Mouse (Mus musculus) hindbrain, embryonic 13.5 days (tissue): ENCODE results near the gene Elf3. TPM values are rescaled to one million over a fixed set of nuclear protein-coding genes. Genes with fewer than 3 reads are reported as not detected.
"Not testable (repeated sequence)": the region's sequence is repeated elsewhere in the genome, so short reads cannot be mapped to it uniquely, and the experiment has no call there.

Experiments
- ATAC-seq: fragments of 200-750 bp; cut with Nextera tagmentation; 2 replicates; pipeline ENCODE4 v1.8.0; 2017; ENCODE audit warnings: moderate TSS enrichment; ENCODE audit not compliant: low FRiP score
- H3K27ac ChIP-seq: fragments of 300-500 bp; sonication (generic); 2 replicates; pipeline ENCODE4 v1.5.1; 2015; ENCODE audit warnings: inconsistent platforms, mild to moderate bottlenecking, moderate library complexity
- H3K27me3 ChIP-seq: fragments of 300-500 bp; sonication (generic); 2 replicates; pipeline ENCODE4 v1.6.1; 2015; ENCODE audit warnings: mild to moderate bottlenecking, inconsistent platforms
- H3K36me3 ChIP-seq: fragments of 300-500 bp; sonication (generic); 2 replicates; pipeline ENCODE4 v1.6.1; 2015; ENCODE audit warnings: mild to moderate bottlenecking, inconsistent platforms
- H3K4me1 ChIP-seq: fragments of 300-500 bp; sonication (generic); replicated peaks from 2 replicates; pipeline ENCODE4 v1.6.1; 2015; ENCODE audit warnings: inconsistent platforms
- H3K4me2 ChIP-seq: fragments of 300-500 bp; sonication (generic); 2 replicates; pipeline ENCODE4 v1.6.1; 2015; ENCODE audit warnings: inconsistent platforms, mild to moderate bottlenecking, moderate library complexity
- H3K4me3 ChIP-seq: fragments of 300-500 bp; sonication (generic); 2 replicates; pipeline ENCODE4 v1.5.1; 2015; ENCODE audit warnings: mild to moderate bottlenecking, inconsistent platforms
- H3K9ac ChIP-seq: fragments of 300-500 bp; sonication (generic); 2 replicates; pipeline ENCODE4 v1.6.1; 2015; ENCODE audit warnings: mild to moderate bottlenecking, inconsistent platforms
- H3K9me3 ChIP-seq: fragments of 300-500 bp; sonication (generic); 2 replicates; pipeline ENCODE4 v1.6.1; 2016; ENCODE audit warnings: inconsistent platforms
- WGBS: fragments of 180-500 bp; shearing (Covaris S2); methylation state at CpG from one replicate; pipeline ENCODE4 v1.1.7; 2015; 5-methylcytosine and 5-hydroxymethylcytosine counted together
- polyA plus RNA-seq: library from polyadenylated mRNA; unstranded; fragments of >200 nt; fragmentation: Nextera tagmentation; extraction: Ambion mirVana; gene quantifications from 2 replicates; pipeline ENCODE4 v1.2.1, GENCODE M21; 2015

Gene Elf3
- polyA plus RNA-seq, 1 experiment from 2014 or later = 0.19 TPM

GRCm38 (mm10) chr1:135233961-135234360, 24.4 kb downstream of the Elf3 start:
- H3K27ac ChIP-seq = no peak overlapping the region
- H3K9ac ChIP-seq = no peak overlapping the region
- H3K36me3 ChIP-seq = no peaks in the 10 kb centered on the region
- no peaks in the 10 kb centered on the region for H3K27me3 ChIP-seq
- no peaks in the 10 kb centered on the region for H3K4me1 ChIP-seq
- no peaks in the 10 kb centered on the region for H3K9me3 ChIP-seq
- no peak for ATAC-seq
- WGBS = 89% methylated on average over 6 of the region's 6 CpGs
- no peak overlapping the region for H3K4me3 ChIP-seq
- no peak overlapping the region for H3K4me2 ChIP-seq

DNA sequence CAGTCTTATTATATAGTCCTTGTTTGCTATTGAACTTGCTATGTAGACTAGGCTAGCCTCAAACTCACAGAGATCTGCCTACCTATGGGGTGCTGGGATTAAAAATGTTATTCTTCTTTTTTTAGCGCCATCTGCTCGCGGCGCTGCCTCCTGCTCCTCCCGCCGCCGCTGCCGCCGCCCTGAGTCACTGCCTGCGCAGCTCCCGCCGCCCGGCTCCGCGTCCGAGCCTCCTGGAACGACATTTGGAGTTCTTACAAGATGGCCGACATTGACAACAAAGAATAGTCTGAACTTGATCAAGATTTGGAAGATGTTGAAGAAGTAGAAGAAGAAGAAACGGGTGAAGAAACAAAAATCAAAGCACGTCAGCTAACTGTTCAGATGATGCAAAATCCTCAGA, 26.5 kb downstream of the Elf3 start:
- not testable (repeated sequence) for H3K36me3 ChIP-seq, H3K9ac ChIP-seq, H3K27me3 ChIP-seq, H3K27ac ChIP-seq, ATAC-seq, H3K9me3 ChIP-seq, H3K4me1 ChIP-seq, H3K4me3 ChIP-seq, H3K4me2 ChIP-seq
- 78% methylated on average over 20 of the region's 20 CpGs for WGBS

DNA sequence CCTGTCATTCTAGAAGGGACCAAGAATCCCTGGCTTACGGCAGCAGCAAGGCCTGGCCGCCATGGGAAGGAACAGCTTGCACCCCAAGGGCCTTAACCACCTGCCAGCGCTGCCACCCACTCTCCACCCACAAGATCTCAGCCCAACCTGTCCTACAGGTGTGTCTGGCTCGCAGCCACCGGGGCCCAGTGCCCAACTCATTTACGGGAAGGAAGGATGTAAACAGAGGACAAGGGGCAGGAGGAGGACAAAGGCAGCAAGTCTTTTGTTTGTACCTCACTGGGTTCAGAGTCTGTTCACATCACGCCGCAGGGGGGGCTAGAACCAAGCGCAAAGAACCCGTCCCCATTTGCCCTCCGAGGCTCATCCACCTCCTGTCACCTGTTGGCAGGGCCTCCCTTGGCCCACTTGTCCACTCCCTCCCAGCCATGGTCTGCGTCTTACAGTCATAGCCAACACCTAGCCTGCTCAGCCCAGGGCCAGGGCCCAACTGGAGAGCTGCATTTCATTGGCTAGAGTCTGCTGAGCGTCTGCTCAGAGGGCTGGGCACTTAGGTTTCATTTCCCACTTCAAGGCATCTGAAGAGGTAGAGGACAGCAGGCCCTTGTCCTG, 30.9 kb downstream of the Elf3 start:
- Histone ChIP-seq H3K4me3 (no peak overlapping the region), H3K27me3 (no peaks in the 10 kb centered on the region), H3K27ac (no peak overlapping the region), H3K4me2 (no peak overlapping the region), H3K4me1 (no peaks in the 10 kb centered on the region), H3K9me3 (no peaks in the 10 kb centered on the region), H3K36me3 (no peaks in the 10 kb centered on the region), H3K9ac (no peak overlapping the region)
- ATAC-seq = no peak
- WGBS = 79% methylated on average over 13 of the region's 13 CpGs

DNA sequence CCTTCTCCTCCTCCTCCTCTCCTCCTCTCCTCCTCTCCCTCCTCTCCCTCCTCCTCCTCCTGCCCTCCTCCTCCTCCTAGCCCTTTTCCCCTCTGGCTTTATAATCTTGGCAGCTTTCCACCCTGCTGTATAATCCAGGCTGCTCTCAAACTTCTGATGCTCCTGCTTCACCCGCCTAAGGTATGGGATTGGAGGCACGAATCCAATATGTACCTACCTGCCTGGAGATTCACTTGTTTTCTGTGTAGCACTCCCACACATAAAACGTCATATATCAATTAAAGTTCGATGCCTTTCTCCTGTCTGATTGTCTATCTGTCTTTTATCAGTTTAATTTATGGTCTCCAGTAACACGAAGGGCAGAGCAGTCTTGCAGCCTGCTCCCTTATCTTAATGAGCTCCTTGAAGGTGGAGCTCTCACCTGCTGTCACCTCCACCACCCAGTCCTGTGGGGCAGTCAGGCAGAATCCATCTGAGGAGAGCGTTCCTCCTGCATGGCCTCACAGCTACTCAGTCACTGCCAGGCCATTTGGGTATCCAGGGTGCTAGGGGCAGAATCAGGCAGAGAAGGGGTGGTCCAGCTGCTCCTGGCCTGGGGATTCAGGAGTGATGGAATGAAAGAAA, 33.3 kb downstream of the Elf3 start:
- Histone ChIP-seq H3K9ac (no peak overlapping the region), H3K27me3 (no peaks in the 10 kb centered on the region), H3K36me3 (no peaks in the 10 kb centered on the region), H3K4me1 (no peaks in the 10 kb centered on the region), H3K27ac (no peak overlapping the region), H3K9me3 (no peaks in the 10 kb centered on the region), H3K4me2 (no peak overlapping the region), H3K4me3 (no peak overlapping the region)
- no peak for ATAC-seq
- 71% methylated on average over 6 of the region's 6 CpGs for WGBS

- Histone ChIP-seq H3K27me3 (no peaks in the 10 kb centered on the region), H3K4me2 (no peak overlapping the region), H3K9me3 (no peaks in the 10 kb centered on the region), H3K4me1 (no peaks in the 10 kb centered on the region), H3K4me3 (no peak overlapping the region), H3K36me3 (no peaks in the 10 kb centered on the region), H3K9ac (no peak overlapping the region), H3K27ac (no peak overlapping the region)
- WGBS = 81% methylated on average over 3 of the region's 3 CpGs
- no peak for ATAC-seq
These were observed 34.2 kb downstream of the Elf3 start for GRCm38 (mm10) chr1:135224147-135224546.

DNA sequence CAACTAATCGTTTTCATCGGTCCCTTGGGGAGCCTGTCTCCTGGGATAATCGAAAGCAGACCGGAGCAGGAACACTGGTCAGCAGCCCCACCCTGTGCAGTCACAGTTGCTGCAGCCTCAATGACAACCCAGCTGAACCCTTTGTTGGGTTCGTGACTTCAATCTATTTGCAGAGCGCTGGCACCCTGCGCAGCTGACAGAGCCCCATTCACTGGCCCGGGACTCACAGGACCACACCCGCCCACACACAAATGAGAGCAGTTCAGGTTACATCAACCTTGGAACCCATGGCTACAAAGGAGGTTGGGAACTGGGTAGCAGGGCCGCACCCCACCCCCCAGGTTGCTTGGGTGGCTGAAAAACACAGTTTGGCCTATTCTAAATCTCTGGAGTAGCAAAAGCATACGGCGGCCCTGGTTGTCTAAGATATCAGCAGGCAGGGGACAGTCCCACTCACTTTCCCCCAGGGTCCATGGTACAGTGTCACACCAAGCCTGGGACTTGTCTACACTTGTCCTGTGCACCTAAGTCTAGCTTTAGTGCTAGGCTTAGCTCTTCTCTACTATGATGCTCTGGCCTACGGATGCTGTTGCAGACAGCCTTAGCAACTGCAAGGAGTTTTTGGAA, 40.6 kb downstream of the Elf3 start:
- no peaks in the 10 kb centered on the region for H3K36me3 ChIP-seq
- no peak for ATAC-seq
- no peaks in the 10 kb centered on the region for H3K27me3 ChIP-seq
- no peak overlapping the region for H3K27ac ChIP-seq
- 44% methylated on average over 13 of the region's 13 CpGs for WGBS
- no peaks in the 10 kb centered on the region for H3K9me3 ChIP-seq
- no peak overlapping the region for H3K9ac ChIP-seq
- no peaks in the 10 kb centered on the region for H3K4me1 ChIP-seq
- H3K4me2 ChIP-seq = no peak overlapping the region
- H3K4me3 ChIP-seq = no peak overlapping the region

DNA sequence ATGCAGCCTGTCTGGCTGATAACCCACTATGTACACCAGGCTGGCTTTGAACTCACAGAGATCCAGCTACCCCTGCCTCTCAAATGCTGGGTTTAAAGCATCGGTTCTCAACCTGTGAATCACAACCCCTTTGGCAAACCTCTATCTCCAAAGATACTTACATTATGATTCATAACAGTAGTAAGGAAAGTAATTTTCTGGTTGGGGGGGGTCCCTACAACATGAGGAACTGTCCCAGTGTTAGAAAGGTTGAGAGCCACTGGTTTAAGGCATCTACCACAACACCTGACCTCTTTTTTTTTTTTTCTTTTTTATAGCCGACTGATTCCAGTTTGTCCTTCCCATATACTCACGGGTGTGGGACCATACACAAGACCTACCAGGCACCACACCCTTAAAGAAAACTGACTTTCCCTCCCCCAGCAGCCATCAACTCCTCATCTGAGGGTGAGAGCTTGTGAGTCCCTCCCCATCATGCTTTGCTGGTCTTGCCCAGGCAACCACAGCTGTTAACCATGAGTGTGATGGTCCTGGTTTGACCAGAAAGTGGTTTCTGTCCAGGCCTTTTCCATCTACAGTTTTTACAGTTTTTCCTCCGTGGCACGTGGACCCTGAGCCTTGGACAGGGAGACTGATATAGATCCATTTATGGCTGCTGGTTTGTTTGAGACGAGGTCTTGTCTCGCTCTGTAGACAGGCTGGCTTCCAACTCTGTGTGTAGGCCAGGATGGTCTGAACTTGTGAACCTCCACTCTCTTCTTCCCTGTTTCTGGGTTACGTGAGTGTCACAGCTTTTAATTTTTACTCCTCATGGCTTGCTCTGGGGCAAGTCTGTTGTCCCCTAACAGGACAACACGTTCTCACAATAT, 44.4 kb downstream of the Elf3 start:
- no peak overlapping the region for H3K27ac ChIP-seq
- no peaks in the 10 kb centered on the region for H3K9me3 ChIP-seq
- no peak overlapping the region for H3K9ac ChIP-seq
- no peak for ATAC-seq
- no peaks in the 10 kb centered on the region for H3K4me1 ChIP-seq
- WGBS = 88% methylated on average over 9 of the region's 9 CpGs
- no peak overlapping the region for H3K4me2 ChIP-seq
- no peaks in the 10 kb centered on the region for H3K36me3 ChIP-seq
- no peak overlapping the region for H3K4me3 ChIP-seq
- H3K27me3 ChIP-seq = no peaks in the 10 kb centered on the region

DNA sequence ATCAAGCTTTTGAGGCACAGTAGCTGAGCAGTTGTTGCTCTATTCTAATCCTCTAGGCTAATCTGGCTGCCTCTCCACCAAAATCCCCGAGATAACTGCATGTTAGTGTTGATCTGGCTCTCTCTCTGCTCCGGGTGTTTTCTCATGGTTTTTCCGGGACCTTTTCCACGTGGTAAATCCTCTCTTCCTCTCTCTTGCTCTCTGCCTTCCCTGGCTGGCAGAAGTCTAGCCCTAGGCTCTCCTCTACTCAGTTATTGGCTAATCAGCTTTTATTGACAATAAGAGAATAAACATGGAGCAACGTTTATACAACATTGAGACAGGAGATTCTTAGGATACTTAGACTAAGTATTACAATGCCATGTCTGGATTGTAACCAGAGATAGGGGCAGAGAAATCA, 47.9 kb downstream of the Elf3 start:
- no peak overlapping the region for H3K4me3 ChIP-seq
- ATAC-seq = no peak

DNA sequence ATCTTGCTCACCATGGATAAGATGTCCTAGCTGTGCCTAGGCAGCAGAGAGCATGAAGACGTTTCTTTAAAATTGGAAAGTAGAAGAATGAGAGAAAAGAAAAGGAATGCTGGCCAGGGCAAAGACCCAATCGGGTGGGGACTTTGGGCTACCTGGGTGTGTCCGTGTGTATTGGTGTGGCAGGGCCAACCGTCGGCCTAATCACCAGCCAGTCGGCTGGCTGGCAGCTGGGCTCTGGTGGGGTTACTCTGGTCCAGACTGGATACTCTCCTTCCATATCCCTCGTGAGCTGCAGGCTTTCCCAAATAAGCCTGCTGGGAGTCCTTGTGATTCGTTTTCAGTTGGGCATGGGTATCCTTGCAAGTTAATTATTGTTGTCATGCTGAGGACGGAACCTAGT, 49.7 kb downstream of the Elf3 start:
- H3K4me3 ChIP-seq = no peak overlapping the region
- H3K9me3 ChIP-seq = no peaks in the 10 kb centered on the region
- peaks cover 9% of the 10 kb centered on the region; the same call in 1 of the 2 replicates for H3K4me1 ChIP-seq
- WGBS = 74% methylated on average over 9 of the region's 9 CpGs
- H3K4me2 ChIP-seq = no peak overlapping the region
- H3K36me3 ChIP-seq = no peaks in the 10 kb centered on the region
- H3K27ac ChIP-seq = no peak overlapping the region
- H3K9ac ChIP-seq = no peak overlapping the region
- no peak for ATAC-seq
- no peaks in the 10 kb centered on the region for H3K27me3 ChIP-seq

More for the DNA sequence above, 47.9 kb downstream of the Elf3 start:
- 66% methylated on average over 5 of the region's 5 CpGs for WGBS
- Histone ChIP-seq H3K36me3 (no peaks in the 10 kb centered on the region), H3K9me3 (no peaks in the 10 kb centered on the region), H3K4me2 (no peak overlapping the region), H3K27ac (no peak overlapping the region), H3K27me3 (no peaks in the 10 kb centered on the region), H3K4me1 (no peaks in the 10 kb centered on the region), H3K9ac (no peak overlapping the region)

- no peak overlapping the region for H3K9ac ChIP-seq
- peaks cover 9% of the 10 kb centered on the region; the same call in 1 of the 2 replicates for H3K4me1 ChIP-seq
- H3K4me3 ChIP-seq = no peak overlapping the region
- ATAC-seq = no peak
- 94% methylated on average over 14 of the region's 14 CpGs for WGBS
- no peaks in the 10 kb centered on the region for H3K9me3 ChIP-seq
- no peak overlapping the region for H3K27ac ChIP-seq
- H3K27me3 ChIP-seq = no peaks in the 10 kb centered on the region
- no peaks in the 10 kb centered on the region for H3K36me3 ChIP-seq
- no peak overlapping the region for H3K4me2 ChIP-seq
These were observed 51.6 kb downstream of the Elf3 start for GRCm38 (mm10) chr1:135206586-135207339.

GRCm38 (mm10) chr1:135205257-135205656, 53.1 kb downstream of the Elf3 start:
- H3K9ac ChIP-seq = no peak overlapping the region
- no peak overlapping the region for H3K27ac ChIP-seq
- H3K4me2 ChIP-seq = no peak overlapping the region
- no peaks in the 10 kb centered on the region for H3K9me3 ChIP-seq
- H3K36me3 ChIP-seq = no peaks in the 10 kb centered on the region
- H3K4me1 ChIP-seq = peaks cover 9% of the 10 kb centered on the region; the same call in 1 of the 2 replicates
- ATAC-seq = no peak
- H3K4me3 ChIP-seq = no peak overlapping the region
- no peaks in the 10 kb centered on the region for H3K27me3 ChIP-seq
- 65% methylated on average over 4 of the region's 4 CpGs for WGBS
